Mouse (Mus musculus): Measurements from ENCODE around the gene Klkb1. TPM values are rescaled to one million over a fixed set of nuclear protein-coding genes. Genes with fewer than 3 reads are reported as not detected.
"Not testable (repeated sequence)": the region's sequence is repeated elsewhere in the genome, so short reads cannot be mapped to it uniquely, and the experiment has no call there.

Klkb1 gene
- polyA plus RNA-seq (2014; fragmentation: Nextera tagmentation; extraction: Ambion mirVana): not detected in 2 replicates

GRCm38 (mm10) chr8:45294687-45295086, at the start of gene Klkb1:
Gene Klkb1, minus strand, starts transcription at chr8:45294859.
- Histone ChIP-seq H3K36me3 (ENCODE audit: control insufficient read depth, insufficient read depth, low read length) (no peaks in the 10 kb centered on the region), H3K4me2 (ENCODE audit: low read depth) (no peak within 1 kb of the TSS), H3K4me1 (ENCODE audit: control insufficient read depth, insufficient read depth, low read length) (no peaks in the 10 kb centered on the region), H3K9ac (ENCODE audit: low read length) (no peak within 1 kb of the TSS), H3K27me3 (ENCODE audit: control insufficient read depth, insufficient read depth, low read length) (no peaks in the 10 kb centered on the region), H3K27ac (ENCODE audit: low read depth, low read length) (no peak within 1 kb of the TSS), H3K4me3 (ENCODE audit: low read depth, low read length) (no peak within 1 kb of the TSS), H3K9me3 (ENCODE audit: control insufficient read depth, low read length) (no peaks in the 10 kb centered on the region)
- 88% methylated on average over 7 of the region's 7 CpGs for WGBS
- ATAC-seq (ENCODE audit: insufficient read depth, low FRiP score, low TSS enrichment): no peak
- DNase-seq (ENCODE audit: low spot score): no peak

- Histone ChIP-seq H3K36me3 (ENCODE audit: control insufficient read depth, insufficient read depth, low read length) (no peaks in the 10 kb centered on the region), H3K4me2 (ENCODE audit: low read depth) (no peak overlapping the region), H3K4me3 (ENCODE audit: low read depth, low read length) (no peak overlapping the region), H3K27ac (ENCODE audit: low read depth, low read length) (no peak overlapping the region), H3K27me3 (ENCODE audit: control insufficient read depth, insufficient read depth, low read length) (no peaks in the 10 kb centered on the region), H3K9me3 (ENCODE audit: control insufficient read depth, low read length) (no peaks in the 10 kb centered on the region), H3K9ac (ENCODE audit: low read length) (no peak overlapping the region), H3K4me1 (ENCODE audit: control insufficient read depth, insufficient read depth, low read length) (no peaks in the 10 kb centered on the region)
- no peak for ATAC-seq (ENCODE audit: insufficient read depth, low FRiP score, low TSS enrichment)
- no peak for DNase-seq (ENCODE audit: low spot score)
- WGBS: 88% methylated on average over 8 of the region's 8 CpGs
Measured at GRCm38 (mm10) chr8:45344298-45344697, 49.6 kb upstream of the Klkb1 start.

- Histone ChIP-seq H3K27me3 (ENCODE audit: control insufficient read depth, insufficient read depth, low read length) (no peaks in the 10 kb centered on the region), H3K36me3 (ENCODE audit: control insufficient read depth, insufficient read depth, low read length) (no peaks in the 10 kb centered on the region), H3K9ac (ENCODE audit: low read length) (no peak overlapping the region), H3K4me2 (ENCODE audit: low read depth) (no peak overlapping the region), H3K4me3 (ENCODE audit: low read depth, low read length) (no peak overlapping the region), H3K9me3 (ENCODE audit: control insufficient read depth, low read length) (no peaks in the 10 kb centered on the region), H3K27ac (ENCODE audit: low read depth, low read length) (no peak overlapping the region), H3K4me1 (ENCODE audit: control insufficient read depth, insufficient read depth, low read length) (no peaks in the 10 kb centered on the region)
- ATAC-seq (ENCODE audit: insufficient read depth, low FRiP score, low TSS enrichment): no peak
- 92% methylated on average over 12 of the region's 12 CpGs for WGBS
- DNase-seq (ENCODE audit: low spot score): no peak
Measured at GRCm38 (mm10) chr8:45341630-45342628, 47.3 kb upstream of the Klkb1 start.

- Histone ChIP-seq H3K27ac (ENCODE audit: low read depth, low read length) (no peak overlapping the region), H3K27me3 (ENCODE audit: control insufficient read depth, insufficient read depth, low read length) (no peaks in the 10 kb centered on the region; the same call in 1 of the 2 replicates), H3K9me3 (ENCODE audit: control insufficient read depth, low read length) (no peaks in the 10 kb centered on the region), H3K36me3 (ENCODE audit: control insufficient read depth, insufficient read depth, low read length) (no peaks in the 10 kb centered on the region), H3K4me2 (ENCODE audit: low read depth) (peak overlapping the region; percentile 82), H3K4me3 (ENCODE audit: low read depth, low read length) (peak overlapping the region; percentile 46), H3K9ac (ENCODE audit: low read length) (no peak overlapping the region; the same call in 1 of the 2 replicates), H3K4me1 (ENCODE audit: control insufficient read depth, insufficient read depth, low read length) (no peaks in the 10 kb centered on the region)
- DNase-seq (ENCODE audit: low spot score) (no peak), ATAC-seq (ENCODE audit: insufficient read depth, low FRiP score, low TSS enrichment) (no peak)
- WGBS: 3% methylated on average over 8 of the region's 8 CpGs
Measured at GRCm38 (mm10) chr8:45333493-45333892, 38.8 kb upstream of the Klkb1 start.

GRCm38 (mm10) chr8:45332685-45333409, 38.2 kb upstream of the Klkb1 start, which contains the start of gene Cyp4v3:
Gene Cyp4v3, minus strand, starts transcription at chr8:45333216.
- no peak within 1 kb of the TSS for H3K27ac ChIP-seq (ENCODE audit: low read depth, low read length)
- H3K4me3 ChIP-seq (ENCODE audit: low read depth, low read length): peak within 1 kb of the TSS; percentile 46
- H3K9ac ChIP-seq (ENCODE audit: low read length): peak within 1 kb of the TSS; percentile 43
- peak within 1 kb of the TSS; percentile 82 for H3K4me2 ChIP-seq (ENCODE audit: low read depth)
- no peaks in the 10 kb centered on the region for H3K9me3 ChIP-seq (ENCODE audit: control insufficient read depth, low read length)
- no peaks in the 10 kb centered on the region; the same call in 1 of the 2 replicates for H3K27me3 ChIP-seq (ENCODE audit: control insufficient read depth, insufficient read depth, low read length)
- peak; percentile 66 for DNase-seq (ENCODE audit: low spot score)
- under 1% methylated on average over 44 of the region's 44 CpGs for WGBS
- no peaks in the 10 kb centered on the region for H3K4me1 ChIP-seq (ENCODE audit: control insufficient read depth, insufficient read depth, low read length)
- peak; percentile 80 for ATAC-seq (ENCODE audit: insufficient read depth, low FRiP score, low TSS enrichment)
- no peaks in the 10 kb centered on the region for H3K36me3 ChIP-seq (ENCODE audit: control insufficient read depth, insufficient read depth, low read length)

- ATAC-seq (ENCODE audit: insufficient read depth, low FRiP score, low TSS enrichment) (no peak), DNase-seq (ENCODE audit: low spot score) (no peak)
- H3K36me3 ChIP-seq (ENCODE audit: control insufficient read depth, insufficient read depth, low read length): no peaks in the 10 kb centered on the region
- no peak overlapping the region for H3K4me2 ChIP-seq (ENCODE audit: low read depth)
- no peak overlapping the region for H3K9ac ChIP-seq (ENCODE audit: low read length)
- H3K27ac ChIP-seq (ENCODE audit: low read depth, low read length): no peak overlapping the region
- no peaks in the 10 kb centered on the region for H3K4me1 ChIP-seq (ENCODE audit: control insufficient read depth, insufficient read depth, low read length)
- H3K27me3 ChIP-seq (ENCODE audit: control insufficient read depth, insufficient read depth, low read length): no peaks in the 10 kb centered on the region; the same call in 1 of the 2 replicates
- H3K4me3 ChIP-seq (ENCODE audit: low read depth, low read length): no peak overlapping the region
- no peaks in the 10 kb centered on the region for H3K9me3 ChIP-seq (ENCODE audit: control insufficient read depth, low read length)
- WGBS: 75% methylated on average over 3 of the region's 3 CpGs
Measured at GRCm38 (mm10) chr8:45330856-45331255, 36.2 kb upstream of the Klkb1 start.

GRCm38 (mm10) chr8:45329206-45329980, 34.7 kb upstream of the Klkb1 start:
- Histone ChIP-seq H3K4me1 (ENCODE audit: control insufficient read depth, insufficient read depth, low read length) (no peaks in the 10 kb centered on the region), H3K36me3 (ENCODE audit: control insufficient read depth, insufficient read depth, low read length) (no peaks in the 10 kb centered on the region), H3K27ac (ENCODE audit: low read depth, low read length) (no peak overlapping the region), H3K27me3 (ENCODE audit: control insufficient read depth, insufficient read depth, low read length) (no peaks in the 10 kb centered on the region; the same call in 1 of the 2 replicates), H3K4me3 (ENCODE audit: low read depth, low read length) (no peak overlapping the region), H3K9ac (ENCODE audit: low read length) (no peak overlapping the region), H3K9me3 (ENCODE audit: control insufficient read depth, low read length) (no peaks in the 10 kb centered on the region), H3K4me2 (ENCODE audit: low read depth) (no peak overlapping the region)
- ATAC-seq (ENCODE audit: insufficient read depth, low FRiP score, low TSS enrichment) (no peak), DNase-seq (ENCODE audit: low spot score) (no peak)
- WGBS: 93% methylated on average over 6 of the region's 6 CpGs

- H3K4me2 ChIP-seq (ENCODE audit: low read depth); H3K27ac ChIP-seq (ENCODE audit: low read depth, low read length); H3K27me3 ChIP-seq (ENCODE audit: control insufficient read depth, insufficient read depth, low read length); DNase-seq (ENCODE audit: low spot score); H3K4me3 ChIP-seq (ENCODE audit: low read depth, low read length); ATAC-seq (ENCODE audit: insufficient read depth, low FRiP score, low TSS enrichment); H3K36me3 ChIP-seq (ENCODE audit: control insufficient read depth, insufficient read depth, low read length); H3K9me3 ChIP-seq (ENCODE audit: control insufficient read depth, low read length); H3K9ac ChIP-seq (ENCODE audit: low read length); H3K4me1 ChIP-seq (ENCODE audit: control insufficient read depth, insufficient read depth, low read length): not testable (repeated sequence)
Measured at GRCm38 (mm10) chr8:45327076-45327475, 32.4 kb upstream of the Klkb1 start.
